Mouse (Mus musculus): ENCODE results near the gene Arhgef18. TPM values are rescaled to one million over a fixed set of nuclear protein-coding genes. Genes with fewer than 3 reads are reported as not detected.

The Arhgef18 gene
- total RNA-seq (2012; rRNA removed) (2.4 and 3.0 TPM in 2 replicates), polyA plus RNA-seq (2012; ENCODE audit: insufficient read depth in 1 of 2, insufficient read length in 2 of 2, low read depth in 1 of 2, low replicate concordance in 2 of 2, missing spikeins in 1 of 2) (1 to 10 TPM in 1 of 2 experiments, not detected in 1; 6.6 TPM)

- no peak for DNase-seq (ENCODE audit: low read depth, low spot score)
- no peaks in the 10 kb centered on the region for H3K79me2 ChIP-seq (ENCODE audit: control insufficient read depth, insufficient read depth, low read length, poor library complexity)
- peaks cover 0 to 7% of the 10 kb centered on the region in 2 experiments; a peak in 1 of 4 replicates for H3K4me1 ChIP-seq (ENCODE audit: control insufficient read depth in 1 of 2, insufficient read depth in 2 of 2, low read length in 2 of 2)
- no peaks in the 10 kb centered on the region for H3K27me3 ChIP-seq (ENCODE audit: control insufficient read depth in 1 of 2, insufficient read depth in 2 of 2, low read length in 2 of 2)
- no peaks in the 10 kb centered on the region for H3K9me3 ChIP-seq (replicated peaks; ENCODE audit: insufficient read depth, low read length)
- peaks cover 0 to 6% of the 10 kb centered on the region in 2 experiments; a peak in 2 of 4 replicates for H3K36me3 ChIP-seq (ENCODE audit: control insufficient read depth in 1 of 2, insufficient read depth in 2 of 2, low read length in 2 of 2)
- TF ChIP-seq MAX (IDR thresholded peaks at IDR 0.05; ENCODE audit: low read length) (no peak), CHD1 (IDR thresholded peaks at IDR 0.05; ENCODE audit: low read depth, low read length) (no peak)
- H3K27ac ChIP-seq (ENCODE audit: control insufficient read depth, low read depth, low read length): no peak within 1 kb of the TSS
- H3K4me3 ChIP-seq (ENCODE audit: control insufficient read depth in 1 of 2, insufficient read depth in 1 of 2, low read depth in 2 of 2, low read length in 2 of 2): no peak within 1 kb of the TSS
- H3K9ac ChIP-seq (ENCODE audit: control insufficient read depth, low read depth, low read length, poor library complexity, severe bottlenecking): no peak within 1 kb of the TSS
Observed at GRCm38 (mm10) chr8:3392771-3393710, at the start of gene Arhgef18. Gene Arhgef18, plus strand, starts transcription at chr8:3393006.

- TF ChIP-seq POLR2AphosphoS2 (IDR thresholded peaks at IDR 0.05; ENCODE audit: low read length) (no peak), TAL1 (IDR thresholded peaks at IDR 0.05; ENCODE audit: low read length) (no peak), MAZ (IDR thresholded peaks at IDR 0.05; ENCODE audit: low read depth, low read length) (no peak), USF1 (IDR thresholded peaks at IDR 0.05; ENCODE audit: low read depth, low read length) (no peak), MYC (IDR thresholded peaks at IDR 0.05; ENCODE audit: low read depth, low read length) (no peak), KAT2A (conservative IDR thresholded peaks at IDR 0.05; ENCODE audit: low read depth, low read length) (no peak), RAD21 (IDR thresholded peaks at IDR 0.05; ENCODE audit: low read depth, low read length) (no peak), ZMIZ1 (IDR thresholded peaks at IDR 0.05; ENCODE audit: low read depth, low read length) (no peak), POLR2AphosphoS5 (IDR thresholded peaks at IDR 0.05; ENCODE audit: borderline replicate concordance, low read depth, low read length) (no peak), SMC3 (IDR thresholded peaks at IDR 0.05; ENCODE audit: low read depth, low read length) (no peak)
- no peak overlapping the region for H3K4me3 ChIP-seq (ENCODE audit: control insufficient read depth in 1 of 2, insufficient read depth in 1 of 2, low read depth in 2 of 2, low read length in 2 of 2)
- peaks cover 3 to 9% of the 10 kb centered on the region in 2 experiments for H3K4me1 ChIP-seq (ENCODE audit: control insufficient read depth in 1 of 2, insufficient read depth in 2 of 2, low read length in 2 of 2)
- DNase-seq (ENCODE audit: low read depth, low spot score): no peak
- H3K36me3 ChIP-seq (ENCODE audit: control insufficient read depth in 1 of 2, insufficient read depth in 2 of 2, low read length in 2 of 2): peaks cover 0 to 6% of the 10 kb centered on the region in 2 experiments; a peak in 2 of 4 replicates
- H3K27me3 ChIP-seq (ENCODE audit: control insufficient read depth in 1 of 2, insufficient read depth in 2 of 2, low read length in 2 of 2): no peaks in the 10 kb centered on the region
- H3K27ac ChIP-seq (ENCODE audit: control insufficient read depth, low read depth, low read length): no peak overlapping the region
- H3K9me3 ChIP-seq (replicated peaks; ENCODE audit: insufficient read depth, low read length): no peaks in the 10 kb centered on the region
- no peak overlapping the region for H3K9ac ChIP-seq (ENCODE audit: control insufficient read depth, low read depth, low read length, poor library complexity, severe bottlenecking)
- no peaks in the 10 kb centered on the region for H3K79me2 ChIP-seq (ENCODE audit: control insufficient read depth, insufficient read depth, low read length, poor library complexity)
Observed at GRCm38 (mm10) chr8:3345337-3345736, 47.5 kb upstream of the Arhgef18 start.

All from MEL (cell line).